Comparison of ENCODE assay signal across 17 mouse cellular contexts in genomic region chr14:119248001-119248607, GRCm38 (mm10).
DNase-seq lines count a peak whose midpoint lies in the region; ATAC-seq and TF ChIP-seq lines count a peak whose summit lies in the region.
"Had no signal": no experiment of that assay in that cellular context is flagged by ENCODE, and none has a peak within 500 bp of the region (broad histone marks: within the 10 kb centered on the region; RNA-seq: fewer than 3 reads in every experiment).

No protein-coding gene starts in this region.

- TF ChIP-seq CTCF in left cerebral cortex, adult 2 months (IDR thresholded peaks at IDR 0.05) = no peak

- peak; percentile 94 for ATAC-seq in frontal cortex, adult (ENCODE audit: low TSS enrichment)
- ATAC-seq: forebrain, embryonic 15.5 days had no signal

- intact Hi-C loops in left cerebral cortex, adult 2 months (cut with DNase I) = no loop called here

- H3K4me3 ChIP-seq in left cerebral cortex, adult 2 months = no peak overlapping the region
- H3K4me3 ChIP-seq: forebrain, embryonic 15.5 days; hindbrain, embryonic 15.5 days; lung, embryonic 15.5 days; megakaryocyte, embryonic 14.5 days; neural tube, embryonic 13.5 days had no signal

- DNase-seq in frontal cortex, postnatal 10 days (ENCODE audit: low spot score in 2 of 2) = no peak
- DNase-seq in right cerebral cortex, adult 2 months (ENCODE audit: low spot score in 2 of 2) = peak; percentile 40 to 68
- DNase-seq in right cerebral cortex, postnatal 14 days = no peak
- peak in 1 of 2 experiments; percentile 42 for DNase-seq in left cerebral cortex, adult 2 months (ENCODE audit: extremely low spot score in 1 of 2, low spot score in 2 of 2)
- no peak for DNase-seq in kidney, postnatal 36 days
- DNase-seq in ovary, postnatal 10 days (ENCODE audit: low spot score) = no peak
- no peak for DNase-seq in urinary bladder, postnatal 14 days (ENCODE audit: low spot score)
- DNase-seq: adrenal gland, postnatal 10 days; cerebellum, postnatal 36 days; gastrocnemius, postnatal 25 days; kidney, adult 2 months had no signal

- H3K27ac ChIP-seq in left cerebral cortex, adult 2 months = peak overlapping the region; percentile 73
- H3K27ac ChIP-seq: forebrain, embryonic 15.5 days; hindbrain, embryonic 15.5 days; lung, embryonic 15.5 days; neural tube, embryonic 13.5 days had no signal

Comparison
In these comparisons a context has a peak if more than half of its experiments do, and no peak if none do; other contexts are left out.
1. DNase-seq: peak in right cerebral cortex, adult 2 months (2 of 2); none in frontal cortex, postnatal 10 days (0 of 2), right cerebral cortex, postnatal 14 days (single experiment), kidney, postnatal 36 days (0 of 2), ovary, postnatal 10 days (single experiment) and urinary bladder, postnatal 14 days (single experiment).